Mouse (Mus musculus): ENCODE measurements around the gene Zc3h7b. TPM values are rescaled to one million over a fixed set of nuclear protein-coding genes. Genes with fewer than 3 reads are reported as not detected.

Zc3h7b gene
- polyA plus RNA-seq, 1 experiment from 2014 or later: 11.1 TPM

GRCm38 (mm10) chr15:81800391-81800790 lies 55.5 kb downstream of the Zc3h7b start:
- WGBS: 51% methylated on average over 3 of the region's 3 CpGs
- Histone ChIP-seq H3K27me3 (ENCODE audit: control insufficient read depth, insufficient read depth, low read length) (no peaks in the 10 kb centered on the region), H3K4me3 (ENCODE audit: low read depth, low read length) (no peak overlapping the region), H3K9ac (ENCODE audit: low read length) (no peak overlapping the region), H3K4me2 (replicated peaks; ENCODE audit: low read depth) (no peak overlapping the region), H3K27ac (replicated peaks) (no peak overlapping the region), H3K36me3 (ENCODE audit: control insufficient read depth, insufficient read depth, low read length) (no peaks in the 10 kb centered on the region), H3K9me3 (ENCODE audit: control insufficient read depth, low read length) (no peaks in the 10 kb centered on the region), H3K4me1 (replicated peaks; ENCODE audit: control insufficient read depth, insufficient read depth) (0 out of 2 replicates have a peak, but pooled peaks cover 6% of the 10 kb centered on the region)
- ATAC-seq (ENCODE audit: low FRiP score, low TSS enrichment) (no peak), DNase-seq (ENCODE audit: low spot score) (no peak)
- TF ChIP-seq EP300 (optimal IDR thresholded peaks at IDR 0.05) (no peak), CTCF (IDR thresholded peaks at IDR 0.05; ENCODE audit: low read depth) (no peak)

DNA sequence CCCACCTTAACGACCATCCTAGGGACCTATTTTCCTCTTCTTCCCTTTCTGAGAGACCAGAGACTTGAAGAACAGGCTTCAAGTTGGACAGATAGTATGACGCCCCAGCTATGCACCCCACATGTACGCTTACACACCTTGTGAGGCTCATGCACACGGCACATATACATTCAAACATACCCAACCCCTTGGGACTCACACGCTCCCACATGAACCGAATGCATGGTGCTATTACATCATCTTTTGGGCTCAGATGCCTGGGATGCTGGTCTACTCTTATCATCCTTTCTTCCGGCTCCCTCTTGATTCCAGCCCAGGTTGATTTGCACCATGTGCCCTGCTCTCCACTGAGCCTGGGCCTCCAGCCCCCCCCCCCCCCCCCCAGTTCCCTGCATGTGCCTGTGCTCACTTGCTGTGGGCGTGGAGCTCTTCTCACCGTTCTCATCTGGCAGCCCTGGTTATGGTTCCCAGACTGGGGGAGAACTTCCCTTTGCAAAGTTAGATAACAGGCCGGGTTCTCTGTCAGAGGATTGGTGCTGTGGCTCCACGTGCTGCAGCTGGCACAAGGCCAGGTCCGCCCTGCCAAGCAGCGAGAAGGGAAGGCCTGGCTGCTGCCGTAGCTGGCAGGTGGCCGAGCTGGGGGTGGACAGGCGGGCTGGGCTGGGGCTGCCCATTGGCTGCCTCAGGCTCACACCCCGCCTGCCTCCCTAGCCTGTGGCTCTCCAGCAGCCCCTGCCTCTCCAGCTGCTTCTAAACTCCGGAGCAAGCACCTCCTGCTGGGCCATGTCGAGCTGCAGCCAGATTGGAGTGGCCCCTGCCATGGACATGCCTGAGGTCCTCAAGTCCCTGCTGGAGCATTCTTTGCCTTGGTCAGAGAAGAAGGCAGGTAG lies 57.4 kb downstream of the Zc3h7b start, which contains the start of gene Tef:
Tef (plus strand) TSS at position 421 of the 890 bp plus-strand sequence.
- WGBS: 12% methylated on average over 19 of the region's 19 CpGs
- ATAC-seq (ENCODE audit: low FRiP score, low TSS enrichment) (peak; percentile 98), DNase-seq (ENCODE audit: low spot score) (peak; percentile 100)
- H3K27me3 ChIP-seq (ENCODE audit: control insufficient read depth, insufficient read depth, low read length): no peaks in the 10 kb centered on the region
- no peaks in the 10 kb centered on the region for H3K36me3 ChIP-seq (ENCODE audit: control insufficient read depth, insufficient read depth, low read length)
- peak within 1 kb of the TSS; percentile 77 for H3K4me2 ChIP-seq (replicated peaks; ENCODE audit: low read depth)
- TF ChIP-seq CTCF (IDR thresholded peaks at IDR 0.05; ENCODE audit: low read depth) (peak; percentile 69), EP300 (optimal IDR thresholded peaks at IDR 0.05) (no peak)
- peak within 1 kb of the TSS; percentile 58 for H3K9ac ChIP-seq (ENCODE audit: low read length)
- peaks cover 6% of the 10 kb centered on the region; the same call in 1 of the 2 replicates for H3K4me1 ChIP-seq (replicated peaks; ENCODE audit: control insufficient read depth, insufficient read depth)
- H3K9me3 ChIP-seq (ENCODE audit: control insufficient read depth, low read length): no peaks in the 10 kb centered on the region
- H3K27ac ChIP-seq (replicated peaks): peak within 1 kb of the TSS; percentile 88
- peak within 1 kb of the TSS; percentile 46 for H3K4me3 ChIP-seq (ENCODE audit: low read depth, low read length)

DNA sequence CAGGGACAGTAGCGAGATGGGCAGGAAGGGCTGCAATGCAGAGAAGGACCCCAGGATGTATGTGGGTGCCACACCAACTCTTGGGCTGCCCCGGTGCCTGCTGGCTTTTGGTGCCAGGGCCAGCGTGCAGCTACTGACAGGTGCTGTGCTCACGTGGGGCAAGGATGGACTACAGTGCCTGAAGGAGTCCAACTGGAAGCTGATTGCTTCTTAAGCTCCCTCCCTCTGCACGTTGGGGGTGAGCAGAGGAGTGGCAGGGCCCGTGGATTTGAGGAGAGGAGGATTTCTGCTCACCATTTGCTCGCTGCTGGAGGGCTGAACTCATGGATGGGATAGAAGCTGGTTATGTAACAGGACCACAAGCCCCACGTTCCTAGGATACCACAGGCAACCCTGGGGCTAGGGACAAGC lies 58.1 kb downstream of the Zc3h7b start:
- DNase-seq (ENCODE audit: low spot score) (peak; percentile 63), ATAC-seq (ENCODE audit: low FRiP score, low TSS enrichment) (peak; percentile 30)
- WGBS: 7% methylated on average over 8 of the region's 8 CpGs
- Histone ChIP-seq H3K9me3 (ENCODE audit: control insufficient read depth, low read length) (no peaks in the 10 kb centered on the region), H3K4me3 (ENCODE audit: low read depth, low read length) (peak overlapping the region; percentile 46), H3K4me2 (replicated peaks; ENCODE audit: low read depth) (peak overlapping the region; percentile 77), H3K9ac (ENCODE audit: low read length) (peak overlapping the region; percentile 58), H3K27me3 (ENCODE audit: control insufficient read depth, insufficient read depth, low read length) (no peaks in the 10 kb centered on the region), H3K4me1 (replicated peaks; ENCODE audit: control insufficient read depth, insufficient read depth) (peaks cover 6% of the 10 kb centered on the region; the same call in 1 of the 2 replicates), H3K27ac (replicated peaks) (peak overlapping the region; percentile 88), H3K36me3 (ENCODE audit: control insufficient read depth, insufficient read depth, low read length) (no peaks in the 10 kb centered on the region)
- TF ChIP-seq EP300 (optimal IDR thresholded peaks at IDR 0.05) (no peak), CTCF (IDR thresholded peaks at IDR 0.05; ENCODE audit: low read depth) (no peak)

- Histone ChIP-seq H3K9ac (ENCODE audit: low read length) (peak overlapping the region; percentile 31; the same call in 1 of the 2 replicates), H3K4me1 (replicated peaks; ENCODE audit: control insufficient read depth, insufficient read depth) (peaks cover 6% of the 10 kb centered on the region; the same call in 1 of the 2 replicates), H3K27ac (replicated peaks) (peak overlapping the region; percentile 88), H3K27me3 (ENCODE audit: control insufficient read depth, insufficient read depth, low read length) (no peaks in the 10 kb centered on the region), H3K36me3 (ENCODE audit: control insufficient read depth, insufficient read depth, low read length) (no peaks in the 10 kb centered on the region), H3K4me2 (replicated peaks; ENCODE audit: low read depth) (peak overlapping the region; percentile 77), H3K4me3 (ENCODE audit: low read depth, low read length) (peak overlapping the region; percentile 46), H3K9me3 (ENCODE audit: control insufficient read depth, low read length) (no peaks in the 10 kb centered on the region)
- ATAC-seq (ENCODE audit: low FRiP score, low TSS enrichment) (no peak), DNase-seq (ENCODE audit: low spot score) (no peak)
- WGBS: 40% methylated on average over 4 of the region's 4 CpGs
- no peak for TF ChIP-seq CTCF (IDR thresholded peaks at IDR 0.05; ENCODE audit: low read depth)
- no peak for TF ChIP-seq EP300 (optimal IDR thresholded peaks at IDR 0.05)
These were observed 58.6 kb downstream of the Zc3h7b start for GRCm38 (mm10) chr15:81803425-81803951.

DNA sequence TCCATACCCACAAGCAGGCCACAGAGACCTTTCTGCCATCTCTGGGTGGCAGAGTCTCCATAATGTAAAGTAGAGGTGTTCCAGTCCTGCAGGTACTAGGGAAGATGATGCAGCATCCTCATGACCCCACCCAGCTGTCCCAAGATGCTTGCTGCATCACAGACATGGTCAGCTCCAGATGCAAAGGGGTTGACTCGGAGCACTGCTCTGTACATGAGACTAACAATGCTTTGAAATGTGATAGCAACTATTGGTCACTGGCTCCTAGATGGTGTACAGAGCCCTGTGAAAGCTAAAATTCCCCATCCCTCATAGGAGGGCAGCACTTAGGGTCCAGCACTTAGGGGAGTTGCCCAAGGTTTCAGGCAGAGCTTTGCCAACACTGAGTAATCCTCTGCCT lies 59.3 kb downstream of the Zc3h7b start:
- Histone ChIP-seq H3K4me3 (ENCODE audit: low read depth, low read length) (0 out of 2 replicates have a peak overlapping the region, but pooled peaks have one; percentile 46), H3K4me2 (replicated peaks; ENCODE audit: low read depth) (peak overlapping the region; percentile 77), H3K27ac (replicated peaks) (no peak overlapping the region; the same call in 1 of the 2 replicates), H3K27me3 (ENCODE audit: control insufficient read depth, insufficient read depth, low read length) (no peaks in the 10 kb centered on the region), H3K4me1 (replicated peaks; ENCODE audit: control insufficient read depth, insufficient read depth) (peaks cover 8% of the 10 kb centered on the region; the same call in 1 of the 2 replicates), H3K9ac (ENCODE audit: low read length) (no peak overlapping the region; the same call in 1 of the 2 replicates), H3K36me3 (ENCODE audit: control insufficient read depth, insufficient read depth, low read length) (no peaks in the 10 kb centered on the region), H3K9me3 (ENCODE audit: control insufficient read depth, low read length) (no peaks in the 10 kb centered on the region)
- WGBS: 59% methylated on average over 1 of the region's 1 CpGs
- DNase-seq (ENCODE audit: low spot score): no peak
- ATAC-seq (ENCODE audit: low FRiP score, low TSS enrichment): no peak
- no peak for TF ChIP-seq EP300 (optimal IDR thresholded peaks at IDR 0.05)
- no peak for TF ChIP-seq CTCF (IDR thresholded peaks at IDR 0.05; ENCODE audit: low read depth)
